Mouse (Mus musculus) stomach, postnatal 0 days (tissue): ENCODE data around the gene Sppl3. TPM values are rescaled to one million over a fixed set of nuclear protein-coding genes. Genes with fewer than 3 reads are reported as not detected.
A peak's percentile ranks its signal among the peaks of the same experiment; 100 is the strongest.

ENCODE experiments used
- ATAC-seq: fragments of 200-750 bp; cut with Nextera tagmentation; 2 replicates; pipeline ENCODE4 v1.8.0; 2017; ENCODE audit not compliant: low FRiP score, low TSS enrichment
- DNase-seq: peaks from one replicate; pipeline ENCODE4 v3.0.0-alpha.2; 2016; ENCODE audit warnings: low spot score
- H3K27ac ChIP-seq: fragments of 300-500 bp; sonication (generic); replicated peaks from 2 replicates; pipeline ENCODE4 v1.5.1; 2014; ENCODE audit warnings: mild to moderate bottlenecking, control low read depth
- H3K27me3 ChIP-seq: fragments of 300-500 bp; sonication (generic); 2 replicates; pipeline ENCODE4 v1.6.1; 2014; ENCODE audit warnings: low read length; ENCODE audit not compliant: control insufficient read depth, insufficient read depth
- H3K36me3 ChIP-seq: fragments of 300-500 bp; sonication (generic); 2 replicates; pipeline ENCODE4 v1.6.1; 2014; ENCODE audit warnings: low read length, mixed read lengths; ENCODE audit not compliant: control insufficient read depth, insufficient read depth
- H3K4me1 ChIP-seq: fragments of 300-500 bp; sonication (generic); replicated peaks from 2 replicates; pipeline ENCODE4 v1.6.1; 2014; ENCODE audit warnings: antibody characterized with exemption; ENCODE audit not compliant: control insufficient read depth, insufficient read depth
- H3K4me2 ChIP-seq: fragments of 300-500 bp; sonication (generic); replicated peaks from 2 replicates; pipeline ENCODE4 v1.6.1; 2014; ENCODE audit warnings: low read depth, mild to moderate bottlenecking, control low read depth, moderate library complexity
- H3K4me3 ChIP-seq: fragments of 300-500 bp; sonication (generic); 2 replicates; pipeline ENCODE4 v1.5.1; 2014; ENCODE audit warnings: low read depth, low read length, control low read depth
- H3K9ac ChIP-seq: fragments of 300-500 bp; sonication (generic); 2 replicates; pipeline ENCODE4 v1.6.1; 2014; ENCODE audit warnings: mild to moderate bottlenecking, low read length, control low read depth, mixed read lengths
- H3K9me3 ChIP-seq: fragments of 300-500 bp; sonication (generic); 2 replicates; pipeline ENCODE4 v1.6.1; 2016; ENCODE audit warnings: low read length; ENCODE audit not compliant: control insufficient read depth
- CTCF ChIP-seq: IDR thresholded peaks from 2 replicates; pipeline ENCODE4 v1.5.1; 2016; ENCODE audit warnings: antibody characterized with exemption, low read depth, mild to moderate bottlenecking, moderate library complexity
- EP300 ChIP-seq: optimal IDR thresholded peaks from 2 replicates; pipeline ENCODE3; 2016; ENCODE audit warnings: antibody characterized with exemption
- WGBS: fragments of 180-500 bp; shearing (Covaris S2); extraction: QIAGEN DNeasy Blood & Tissue Kit; methylation state at CpG from one replicate; pipeline ENCODE4 v1.1.7; 2014; 5-methylcytosine and 5-hydroxymethylcytosine counted together
- polyA plus RNA-seq: library from polyadenylated mRNA; unstranded; fragments of >200 nt; fragmentation: Nextera tagmentation; extraction: Ambion mirVana; gene quantifications from 2 replicates; pipeline ENCODE4 v1.2.1, GENCODE M21; 2015

The Sppl3 gene
- polyA plus RNA-seq, 1 experiment from 2014 or later, result 25.2 TPM

DNA sequence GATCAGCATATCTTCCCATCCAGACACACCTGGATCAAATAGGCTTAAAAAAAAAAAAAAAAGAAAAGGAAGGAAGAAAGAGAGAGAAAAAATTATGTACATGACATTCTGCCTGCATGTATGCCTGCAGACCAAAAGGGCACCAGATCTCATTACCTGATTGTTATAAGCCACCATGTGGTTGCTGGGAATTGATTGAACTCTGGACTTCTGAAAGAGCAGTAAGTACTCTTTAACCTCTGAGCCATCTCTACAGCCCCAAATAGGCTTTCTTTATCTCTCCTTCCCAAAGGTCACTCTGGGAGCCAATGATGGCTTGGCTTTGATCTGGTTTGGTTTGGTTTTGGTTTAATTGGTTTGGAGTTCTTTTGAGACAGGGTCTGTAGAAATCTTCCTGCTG is 25.9 kb upstream of the Sppl3 start:
- Histone ChIP-seq H3K9ac (no peak overlapping the region), H3K27me3 (no peaks in the 10 kb centered on the region), H3K9me3 (no peaks in the 10 kb centered on the region), H3K4me3 (no peak overlapping the region), H3K36me3 (no peaks in the 10 kb centered on the region), H3K4me1 (no peaks in the 10 kb centered on the region), H3K4me2 (no peak overlapping the region), H3K27ac (no peak overlapping the region)
- no peak for ATAC-seq
- TF ChIP-seq CTCF, result no peak
- no peak for TF ChIP-seq EP300
- no peak for DNase-seq

DNA sequence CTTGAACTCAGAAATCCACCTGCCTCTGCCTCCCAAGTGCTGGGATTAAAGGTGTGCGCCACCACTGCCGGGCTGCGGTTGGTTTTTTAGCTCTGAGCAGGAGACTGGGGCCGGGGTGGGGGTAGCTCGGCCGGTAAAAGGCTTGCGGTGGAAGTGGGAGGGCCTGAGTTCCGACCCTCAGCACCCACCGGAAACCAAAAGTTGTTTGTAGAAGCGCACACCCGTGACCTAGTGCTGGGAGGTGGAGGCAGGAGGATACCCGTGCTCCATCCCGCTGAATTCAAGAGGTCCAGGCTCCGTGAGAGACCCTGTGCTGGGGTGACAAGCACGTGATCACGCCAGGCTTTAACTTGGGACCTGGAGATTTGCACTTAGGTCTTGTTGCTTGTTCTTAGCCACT is 14.5 kb upstream of the Sppl3 start:
- WGBS, result 80% methylated on average over 16 of the region's 16 CpGs

DNA sequence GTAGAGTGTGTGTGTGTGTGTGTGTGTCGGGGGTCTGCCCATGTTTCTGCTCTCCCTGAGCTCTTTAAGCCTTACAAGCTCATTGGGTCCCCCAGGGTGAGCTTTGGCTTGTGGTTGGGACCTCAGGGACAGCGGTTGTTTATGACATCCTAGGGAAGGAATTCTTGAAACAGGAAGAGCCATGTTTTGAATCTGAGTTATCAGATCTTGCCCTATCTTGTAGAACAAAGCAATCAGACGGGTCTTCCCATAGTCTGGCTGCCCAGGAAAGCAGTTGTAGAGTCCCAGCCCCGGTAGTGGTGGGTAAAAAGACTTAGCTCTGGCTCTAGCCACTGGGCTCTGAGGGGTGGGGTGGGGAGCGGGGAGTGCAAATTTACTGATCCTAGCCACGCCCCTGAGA is 13.6 kb upstream of the Sppl3 start:
- no peak for TF ChIP-seq CTCF
- TF ChIP-seq EP300, result no peak
- no peak overlapping the region for H3K27ac ChIP-seq
- H3K9ac ChIP-seq, result no peak overlapping the region
- no peaks in the 10 kb centered on the region for H3K9me3 ChIP-seq
- H3K4me1 ChIP-seq, result no peaks in the 10 kb centered on the region
- no peaks in the 10 kb centered on the region for H3K27me3 ChIP-seq
- no peak for DNase-seq
- no peak overlapping the region for H3K4me2 ChIP-seq
- H3K36me3 ChIP-seq, result no peaks in the 10 kb centered on the region
- no peak for ATAC-seq
- H3K4me3 ChIP-seq, result no peak overlapping the region
- 64% methylated on average over 6 of the region's 6 CpGs for WGBS

More for the DNA sequence above, 14.5 kb upstream of the Sppl3 start:
- Histone ChIP-seq H3K27me3 (no peaks in the 10 kb centered on the region), H3K9me3 (no peaks in the 10 kb centered on the region), H3K4me2 (no peak overlapping the region), H3K4me3 (no peak overlapping the region), H3K36me3 (no peaks in the 10 kb centered on the region), H3K27ac (no peak overlapping the region), H3K9ac (no peak overlapping the region), H3K4me1 (no peaks in the 10 kb centered on the region)
- TF ChIP-seq CTCF (no peak), EP300 (no peak)
- no peak for ATAC-seq
- DNase-seq, result no peak

DNA sequence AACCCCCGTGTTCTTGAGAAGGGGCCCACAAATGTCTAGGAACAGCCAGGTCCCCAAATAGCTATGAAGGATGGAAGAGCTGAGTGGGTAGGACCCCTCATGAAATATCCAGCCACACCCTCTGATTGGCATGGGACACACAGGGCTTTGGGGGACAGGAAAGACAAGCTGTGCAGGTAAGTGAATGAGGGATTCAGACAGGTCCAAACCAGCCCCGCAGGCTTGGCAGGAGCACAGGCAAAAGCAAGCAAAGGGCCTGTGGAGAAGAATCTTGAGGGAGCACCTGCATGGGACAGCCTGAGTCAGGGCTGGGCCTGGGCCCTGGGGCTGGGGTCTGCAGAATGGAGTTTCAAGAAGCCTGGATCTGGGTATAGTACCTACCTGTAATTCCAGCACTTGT is 10.4 kb upstream of the Sppl3 start:
- Histone ChIP-seq H3K27ac (peak overlapping the region; percentile 81), H3K4me2 (no peak overlapping the region), H3K4me3 (no peak overlapping the region), H3K9me3 (no peaks in the 10 kb centered on the region), H3K4me1 (no peaks in the 10 kb centered on the region; the same call in 1 of the 2 replicates), H3K9ac (no peak overlapping the region), H3K36me3 (no peaks in the 10 kb centered on the region), H3K27me3 (no peaks in the 10 kb centered on the region)
- peak; percentile 22; the same call in 1 of the 2 replicates for ATAC-seq
- no peak for DNase-seq
- 45% methylated on average over 2 of the region's 2 CpGs for WGBS
- no peak for TF ChIP-seq CTCF
- peak; percentile 80 for TF ChIP-seq EP300

DNA sequence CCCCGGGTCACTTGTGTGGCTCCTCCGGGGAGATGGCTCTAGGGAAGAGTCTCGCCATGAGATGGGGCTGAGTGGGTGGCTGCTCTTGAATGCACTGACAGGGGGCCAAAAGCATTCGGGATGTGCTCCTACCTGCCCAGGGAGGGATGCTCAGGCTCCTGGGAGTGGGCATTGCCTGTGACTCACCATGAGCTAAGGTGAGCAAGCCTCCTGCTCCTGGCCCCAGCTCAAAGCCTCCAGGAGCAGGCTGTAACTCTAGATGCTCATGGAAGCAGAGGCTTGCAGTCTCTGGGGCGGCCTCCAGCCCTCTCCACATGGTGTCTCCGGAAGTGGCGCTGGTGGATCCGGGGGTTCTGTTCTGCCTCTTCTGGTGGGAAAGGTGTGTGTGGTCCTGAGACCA is 9.5 kb upstream of the Sppl3 start:
- Histone ChIP-seq H3K4me2 (no peak overlapping the region), H3K9ac (no peak overlapping the region), H3K9me3 (no peaks in the 10 kb centered on the region), H3K4me3 (no peak overlapping the region), H3K27ac (peak overlapping the region; percentile 81), H3K36me3 (no peaks in the 10 kb centered on the region), H3K27me3 (no peaks in the 10 kb centered on the region), H3K4me1 (no peaks in the 10 kb centered on the region; the same call in 1 of the 2 replicates)
- 61% methylated on average over 8 of the region's 8 CpGs for WGBS
- ATAC-seq (peak; percentile 30; the same call in 1 of the 2 replicates), DNase-seq (no peak)
- TF ChIP-seq EP300, result no peak
- TF ChIP-seq CTCF, result no peak

DNA sequence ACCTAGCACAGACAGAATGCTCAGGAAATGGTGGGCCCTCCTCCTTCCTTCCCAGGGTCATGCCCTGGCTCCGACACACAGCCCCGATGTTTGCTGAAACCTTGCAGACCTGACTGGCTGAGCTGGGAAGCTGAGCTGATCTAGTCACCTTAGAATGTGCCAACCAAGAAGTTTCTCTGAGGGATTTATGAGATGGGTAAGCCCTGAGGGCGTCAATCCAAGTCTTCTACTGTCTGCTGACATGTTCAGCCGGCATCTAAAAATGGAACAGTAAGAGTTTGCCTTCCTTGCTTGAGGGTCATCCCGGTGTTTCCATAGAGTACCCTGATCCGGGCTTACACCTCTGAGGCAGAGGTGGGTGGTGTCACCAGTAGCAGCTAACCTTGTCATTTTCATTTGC is 8.2 kb upstream of the Sppl3 start:
- WGBS, result 47% methylated on average over 6 of the region's 6 CpGs
- Histone ChIP-seq H3K9ac (no peak overlapping the region), H3K4me2 (no peak overlapping the region), H3K4me3 (no peak overlapping the region), H3K4me1 (no peaks in the 10 kb centered on the region; the same call in 1 of the 2 replicates), H3K27me3 (no peaks in the 10 kb centered on the region), H3K27ac (peak overlapping the region; percentile 30; the same call in 1 of the 2 replicates), H3K9me3 (no peaks in the 10 kb centered on the region), H3K36me3 (no peaks in the 10 kb centered on the region)
- TF ChIP-seq CTCF (no peak), EP300 (no peak)
- no peak for ATAC-seq
- no peak for DNase-seq
